Mouse (Mus musculus): ENCODE measurements at regions not wholly inside any gene's neighbourhood (a gene's known extent, or its start where the extent isn't known, plus 50 kb on each side); places are given as distances from the start of the nearest gene placed in this dataset.
"Not testable (repeated sequence)": the region's sequence is repeated elsewhere in the genome, so short reads cannot be mapped to it uniquely, and the experiment has no call there.

GRCm38 (mm10) chr17:13504365-13504764 is 150.0 kb downstream of the Tcp10c start:
- not testable (repeated sequence) for TF ChIP-seq POLR2A (IDR thresholded peaks at IDR 0.05; ENCODE audit: borderline replicate concordance, extremely low read depth, low read depth, low read length); CTCF (IDR thresholded peaks at IDR 0.05; ENCODE audit: insufficient read depth, low read length)

All from lung, adult 2 months (tissue).